Mouse (Mus musculus): Measurements from ENCODE around the gene Hipk2. TPM values are rescaled to one million over a fixed set of nuclear protein-coding genes. Genes with fewer than 3 reads are reported as not detected.

The Hipk2 gene
- polyA plus RNA-seq, 1 experiment from 2014 or later, result 9.4 TPM

DNA sequence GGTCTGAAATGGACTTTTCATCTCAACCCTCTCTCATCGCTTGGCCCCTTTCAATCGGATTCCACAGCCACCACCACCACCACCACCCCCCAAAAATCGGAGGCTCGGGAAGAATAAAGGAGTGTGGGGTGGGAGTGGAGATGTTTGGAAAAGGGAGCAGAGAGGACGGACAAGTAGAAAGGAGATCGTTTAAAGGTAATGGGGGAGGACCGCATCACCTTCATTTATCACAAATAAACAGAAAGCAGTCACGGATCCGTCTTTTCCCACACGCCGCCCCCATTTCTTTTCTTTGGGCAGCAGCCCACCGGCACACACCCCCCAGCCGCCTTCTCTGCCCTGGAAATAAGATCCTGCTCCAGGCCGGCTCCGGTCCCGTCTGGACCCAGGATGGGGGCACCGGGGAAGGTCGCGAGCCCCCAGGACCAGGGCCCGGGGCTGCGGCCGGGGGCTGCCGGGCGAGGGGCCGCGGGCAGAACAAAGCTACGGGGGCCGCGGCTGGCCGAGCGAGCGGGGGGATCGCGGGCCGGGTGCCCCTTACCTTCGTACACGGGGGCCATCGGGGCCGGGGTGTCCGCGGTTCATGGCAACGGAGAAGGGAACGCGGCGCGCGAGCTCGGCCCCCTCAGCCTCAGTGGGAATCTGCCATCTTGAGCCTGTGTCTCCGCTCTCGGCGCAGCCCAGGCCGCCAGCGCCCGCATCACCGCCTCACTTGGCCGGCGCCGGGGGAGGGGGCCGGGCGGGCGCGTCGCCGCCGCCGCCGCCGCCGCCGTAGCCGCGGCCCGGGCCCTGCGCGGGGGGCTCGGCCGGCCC, 501 bp downstream of the Hipk2 start, which contains the start of gene Tbxas1:
Gene Tbxas1, plus strand, starts transcription at position 147 of the 813 bp plus-strand sequence.
- no peaks in the 10 kb centered on the region for H3K27me3 ChIP-seq (ENCODE audit: control insufficient read depth, insufficient read depth, low read length)
- H3K9ac ChIP-seq (ENCODE audit: low read length), result peak within 1 kb of the TSS; percentile 99
- peaks cover 14% of the 10 kb centered on the region; the same call in 1 of the 2 replicates for H3K4me1 ChIP-seq (ENCODE audit: control insufficient read depth, insufficient read depth, low read length)
- H3K4me3 ChIP-seq (ENCODE audit: low read length), result peak within 1 kb of the TSS; percentile 100
- H3K4me2 ChIP-seq (ENCODE audit: low read depth, low read length), result peak within 1 kb of the TSS; percentile 73
- H3K27ac ChIP-seq (ENCODE audit: low read length), result peak within 1 kb of the TSS; percentile 89
- no peaks in the 10 kb centered on the region for H3K36me3 ChIP-seq (ENCODE audit: control insufficient read depth, insufficient read depth)
- ATAC-seq (replicated peaks; ENCODE audit: extremely low read depth, insufficient read depth, low FRiP score), result peak; percentile 52
- 1% methylated on average over 77 of the region's 77 CpGs for WGBS
- no peaks in the 10 kb centered on the region for H3K9me3 ChIP-seq (replicated peaks; ENCODE audit: control insufficient read depth, low read length)

GRCm38 (mm10) chr6:38874565-38875257, 1.3 kb downstream of the Hipk2 start:
- peak overlapping the region; percentile 89 for H3K27ac ChIP-seq (ENCODE audit: low read length)
- under 1% methylated on average over 23 of the region's 23 CpGs for WGBS
- no peak for ATAC-seq (replicated peaks; ENCODE audit: extremely low read depth, insufficient read depth, low FRiP score)
- H3K36me3 ChIP-seq (ENCODE audit: control insufficient read depth, insufficient read depth), result no peaks in the 10 kb centered on the region
- H3K9ac ChIP-seq (ENCODE audit: low read length), result peak overlapping the region; percentile 99
- peak overlapping the region; percentile 100 for H3K4me3 ChIP-seq (ENCODE audit: low read length)
- H3K4me1 ChIP-seq (ENCODE audit: control insufficient read depth, insufficient read depth, low read length), result peaks cover 14% of the 10 kb centered on the region; the same call in 1 of the 2 replicates
- H3K9me3 ChIP-seq (replicated peaks; ENCODE audit: control insufficient read depth, low read length), result no peaks in the 10 kb centered on the region
- no peaks in the 10 kb centered on the region for H3K27me3 ChIP-seq (ENCODE audit: control insufficient read depth, insufficient read depth, low read length)
- H3K4me2 ChIP-seq (ENCODE audit: low read depth, low read length), result peak overlapping the region; percentile 67

- no peak overlapping the region for H3K27ac ChIP-seq (ENCODE audit: low read length)
- ATAC-seq (replicated peaks; ENCODE audit: extremely low read depth, insufficient read depth, low FRiP score), result no peak
- 10% methylated on average over 8 of the region's 8 CpGs for WGBS
- peak overlapping the region; percentile 100 for H3K4me3 ChIP-seq (ENCODE audit: low read length)
- peaks cover 14% of the 10 kb centered on the region; the same call in 1 of the 2 replicates for H3K4me1 ChIP-seq (ENCODE audit: control insufficient read depth, insufficient read depth, low read length)
- H3K9me3 ChIP-seq (replicated peaks; ENCODE audit: control insufficient read depth, low read length), result no peaks in the 10 kb centered on the region
- no peaks in the 10 kb centered on the region for H3K27me3 ChIP-seq (ENCODE audit: control insufficient read depth, insufficient read depth, low read length)
- H3K36me3 ChIP-seq (ENCODE audit: control insufficient read depth, insufficient read depth), result no peaks in the 10 kb centered on the region
- peak overlapping the region; percentile 67 for H3K4me2 ChIP-seq (ENCODE audit: low read depth, low read length)
- H3K9ac ChIP-seq (ENCODE audit: low read length), result peak overlapping the region; percentile 99; the same call in 1 of the 2 replicates
Observed at GRCm38 (mm10) chr6:38874035-38874434, 1.9 kb downstream of the Hipk2 start.

DNA sequence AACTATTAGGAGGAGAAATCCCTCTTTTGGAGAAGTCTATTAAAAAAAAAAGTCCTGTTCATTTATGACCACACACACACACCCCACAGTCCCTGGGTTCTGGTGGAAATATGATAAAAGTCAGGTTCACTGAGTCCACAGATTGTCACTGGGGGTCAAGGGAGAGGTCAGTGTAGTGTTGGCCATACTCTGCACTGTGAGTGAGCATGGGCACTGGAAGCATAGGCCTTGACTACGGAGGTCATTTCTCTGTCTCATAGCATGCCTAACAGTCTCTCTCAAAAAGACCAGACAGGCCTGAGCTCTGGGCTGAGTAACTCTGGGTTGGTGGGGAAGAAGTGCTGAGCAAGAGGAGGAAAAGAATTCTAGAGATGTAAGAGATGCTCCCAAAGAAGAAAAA, 2.6 kb downstream of the Hipk2 start:
- Histone ChIP-seq H3K4me1 (ENCODE audit: control insufficient read depth, insufficient read depth, low read length) (peaks cover 14% of the 10 kb centered on the region; the same call in 1 of the 2 replicates), H3K9me3 (replicated peaks; ENCODE audit: control insufficient read depth, low read length) (no peaks in the 10 kb centered on the region), H3K9ac (ENCODE audit: low read length) (no peak overlapping the region), H3K4me3 (ENCODE audit: low read length) (no peak overlapping the region), H3K27ac (ENCODE audit: low read length) (no peak overlapping the region), H3K36me3 (ENCODE audit: control insufficient read depth, insufficient read depth) (no peaks in the 10 kb centered on the region), H3K4me2 (ENCODE audit: low read depth, low read length) (no peak overlapping the region), H3K27me3 (ENCODE audit: control insufficient read depth, insufficient read depth, low read length) (no peaks in the 10 kb centered on the region)
- no peak for ATAC-seq (replicated peaks; ENCODE audit: extremely low read depth, insufficient read depth, low FRiP score)
- WGBS, result 72% methylated on average over 1 of the region's 1 CpGs

DNA sequence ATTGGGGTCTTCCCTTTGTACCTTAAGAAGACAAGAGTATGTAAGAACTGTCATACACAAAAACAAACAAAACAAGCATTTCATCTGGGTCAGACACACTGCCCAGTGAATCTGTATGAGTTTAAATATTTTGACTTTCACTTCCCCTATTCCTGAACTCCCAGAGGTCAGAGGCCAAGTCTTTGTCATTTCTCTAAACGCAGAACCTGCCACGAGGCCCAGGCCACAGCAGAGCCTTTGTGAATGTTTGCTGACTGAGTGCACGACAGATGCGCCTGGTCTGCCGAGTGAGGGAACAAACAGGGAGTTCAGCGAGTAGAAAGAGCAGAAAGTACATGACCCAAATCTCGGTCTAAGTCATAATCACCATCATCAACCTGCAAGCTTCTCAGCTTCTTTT, 4.9 kb downstream of the Hipk2 start:
- Histone ChIP-seq H3K9me3 (replicated peaks; ENCODE audit: control insufficient read depth, low read length) (no peaks in the 10 kb centered on the region), H3K27ac (ENCODE audit: low read length) (no peak overlapping the region), H3K27me3 (ENCODE audit: control insufficient read depth, insufficient read depth, low read length) (no peaks in the 10 kb centered on the region), H3K4me1 (ENCODE audit: control insufficient read depth, insufficient read depth, low read length) (peaks cover 14% of the 10 kb centered on the region), H3K4me2 (ENCODE audit: low read depth, low read length) (no peak overlapping the region), H3K4me3 (ENCODE audit: low read length) (no peak overlapping the region), H3K9ac (ENCODE audit: low read length) (no peak overlapping the region), H3K36me3 (ENCODE audit: control insufficient read depth, insufficient read depth) (no peaks in the 10 kb centered on the region)
- WGBS, result 51% methylated on average over 7 of the region's 7 CpGs
- ATAC-seq (replicated peaks; ENCODE audit: extremely low read depth, insufficient read depth, low FRiP score), result no peak

GRCm38 (mm10) chr6:38870070-38870469, 5.9 kb downstream of the Hipk2 start:
- no peaks in the 10 kb centered on the region for H3K27me3 ChIP-seq (ENCODE audit: control insufficient read depth, insufficient read depth, low read length)
- ATAC-seq (replicated peaks; ENCODE audit: extremely low read depth, insufficient read depth, low FRiP score), result no peak
- no peaks in the 10 kb centered on the region for H3K36me3 ChIP-seq (ENCODE audit: control insufficient read depth, insufficient read depth)

GRCm38 (mm10) chr6:38868974-38869373, 7.0 kb downstream of the Hipk2 start:
- no peak for ATAC-seq (replicated peaks; ENCODE audit: extremely low read depth, insufficient read depth, low FRiP score)
- H3K9ac ChIP-seq (ENCODE audit: low read length), result no peak overlapping the region
- no peaks in the 10 kb centered on the region for H3K36me3 ChIP-seq (ENCODE audit: control insufficient read depth, insufficient read depth)
- no peak overlapping the region for H3K4me2 ChIP-seq (ENCODE audit: low read depth, low read length)
- no peak overlapping the region for H3K27ac ChIP-seq (ENCODE audit: low read length)
- WGBS, result 93% methylated on average over 1 of the region's 1 CpGs
- peaks cover 21% of the 10 kb centered on the region for H3K4me1 ChIP-seq (ENCODE audit: control insufficient read depth, insufficient read depth, low read length)
- no peaks in the 10 kb centered on the region for H3K9me3 ChIP-seq (replicated peaks; ENCODE audit: control insufficient read depth, low read length)
- no peak overlapping the region for H3K4me3 ChIP-seq (ENCODE audit: low read length)
- no peaks in the 10 kb centered on the region for H3K27me3 ChIP-seq (ENCODE audit: control insufficient read depth, insufficient read depth, low read length)

More at GRCm38 (mm10) chr6:38870070-38870469, 5.9 kb downstream of the Hipk2 start:
- Histone ChIP-seq H3K9ac (ENCODE audit: low read length) (no peak overlapping the region), H3K4me1 (ENCODE audit: control insufficient read depth, insufficient read depth, low read length) (peaks cover 18% of the 10 kb centered on the region), H3K4me3 (ENCODE audit: low read length) (no peak overlapping the region), H3K4me2 (ENCODE audit: low read depth, low read length) (no peak overlapping the region), H3K27ac (ENCODE audit: low read length) (no peak overlapping the region), H3K9me3 (replicated peaks; ENCODE audit: control insufficient read depth, low read length) (no peaks in the 10 kb centered on the region)
- 57% methylated on average over 2 of the region's 2 CpGs for WGBS

DNA sequence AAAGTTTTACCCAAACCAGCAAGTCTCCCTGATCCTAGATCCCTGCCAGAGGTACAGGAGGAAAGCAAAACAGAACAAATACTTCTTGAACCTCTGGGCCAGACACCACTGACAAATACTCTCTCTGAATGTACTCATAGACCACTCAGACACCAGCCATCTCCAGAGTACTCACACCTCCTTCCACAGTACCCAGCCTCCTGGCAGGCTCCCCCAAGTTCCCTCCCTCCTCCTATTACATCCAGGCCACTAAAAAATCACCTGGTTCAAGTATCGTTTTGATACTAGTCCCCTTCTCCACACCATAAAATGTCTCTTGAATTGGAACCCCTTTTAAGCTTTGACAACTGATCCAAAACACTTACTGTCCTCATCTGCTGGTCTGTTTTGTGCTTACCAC, 8.7 kb downstream of the Hipk2 start:
- Histone ChIP-seq H3K4me2 (ENCODE audit: low read depth, low read length) (no peak overlapping the region), H3K27me3 (ENCODE audit: control insufficient read depth, insufficient read depth, low read length) (no peaks in the 10 kb centered on the region), H3K4me3 (ENCODE audit: low read length) (no peak overlapping the region), H3K27ac (ENCODE audit: low read length) (no peak overlapping the region), H3K4me1 (ENCODE audit: control insufficient read depth, insufficient read depth, low read length) (peaks cover 22% of the 10 kb centered on the region), H3K9ac (ENCODE audit: low read length) (no peak overlapping the region), H3K36me3 (ENCODE audit: control insufficient read depth, insufficient read depth) (no peaks in the 10 kb centered on the region), H3K9me3 (replicated peaks; ENCODE audit: control insufficient read depth, low read length) (no peaks in the 10 kb centered on the region)
- WGBS, result 67% methylated on average over 1 of the region's 1 CpGs
- no peak for ATAC-seq (replicated peaks; ENCODE audit: extremely low read depth, insufficient read depth, low FRiP score)

DNA sequence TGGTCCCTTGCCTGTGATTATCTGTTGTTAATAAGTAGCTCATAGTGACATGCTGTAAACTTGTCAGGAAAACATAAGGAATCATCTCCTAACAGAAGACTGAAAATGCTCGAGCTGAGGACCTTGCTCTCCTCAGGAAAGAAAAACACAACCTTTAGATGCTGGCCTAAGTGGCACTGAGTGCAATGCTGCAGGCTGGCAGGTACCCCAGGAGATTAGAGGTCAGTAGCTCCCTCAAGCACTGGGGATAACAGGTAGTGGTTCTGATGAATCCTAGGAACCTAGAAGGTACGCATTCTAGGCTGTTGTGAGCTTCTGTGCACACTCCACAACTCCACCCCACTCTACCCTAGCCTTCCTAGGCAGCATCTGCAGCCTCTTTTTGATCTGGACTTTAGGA, 9.2 kb downstream of the Hipk2 start:
- Histone ChIP-seq H3K4me2 (ENCODE audit: low read depth, low read length) (no peak overlapping the region), H3K4me1 (ENCODE audit: control insufficient read depth, insufficient read depth, low read length) (peaks cover 22% of the 10 kb centered on the region), H3K36me3 (ENCODE audit: control insufficient read depth, insufficient read depth) (no peaks in the 10 kb centered on the region)

More for the DNA sequence above, 9.2 kb downstream of the Hipk2 start:
- H3K27ac ChIP-seq (ENCODE audit: low read length), result no peak overlapping the region
- no peaks in the 10 kb centered on the region for H3K9me3 ChIP-seq (replicated peaks; ENCODE audit: control insufficient read depth, low read length)
- H3K27me3 ChIP-seq (ENCODE audit: control insufficient read depth, insufficient read depth, low read length), result no peaks in the 10 kb centered on the region
- no peak overlapping the region for H3K4me3 ChIP-seq (ENCODE audit: low read length)
- 71% methylated on average over 2 of the region's 2 CpGs for WGBS
- H3K9ac ChIP-seq (ENCODE audit: low read length), result no peak overlapping the region
- ATAC-seq (replicated peaks; ENCODE audit: extremely low read depth, insufficient read depth, low FRiP score), result no peak
